Mouse (Mus musculus) spleen, adult 2 months (tissue): Measurements from ENCODE around the gene Hsd17b3.

ENCODE experiments used
- CTCF ChIP-seq: fragments of 200-500 bp; IDR thresholded peaks from 2 replicates; pipeline ENCODE4 v1.5.1; 2011; ENCODE audit warnings: mild to moderate bottlenecking, inconsistent platforms; ENCODE audit not compliant: insufficient read depth, insufficient read length, insufficient replicate concordance; ENCODE audit errors: extremely low read depth
- POLR2A ChIP-seq: fragments of 200-500 bp; IDR thresholded peaks from 2 replicates; pipeline ENCODE4 v1.6.1; 2011; ENCODE audit warnings: low read depth, low read length, inconsistent platforms

GRCm38 (mm10) chr13:64123491-64124188, 34.6 kb upstream of the Hsd17b3 start:
- TF ChIP-seq POLR2A (no peak), CTCF (no peak)
